Mouse (Mus musculus) G1E (cell line): ENCODE data around the gene Bad. TPM values are rescaled to one million over a fixed set of nuclear protein-coding genes. Genes with fewer than 3 reads are reported as not detected.

Experiments used
- ATAC-seq: 2 replicates; pipeline ENCODE4 v1.8.0; 2016; ENCODE audit warnings: mild to moderate bottlenecking; ENCODE audit not compliant: insufficient number of reproducible peaks, poor library complexity, low FRiP score, severe bottlenecking; ENCODE audit errors: extremely low read depth
- DNase-seq: peaks from one replicate; pipeline ENCODE4 v3.0.0; 2012; ENCODE audit warnings: low spot score
- H3K27me3 ChIP-seq: 2 replicates; pipeline ENCODE4 v1.6.1; 2012; ENCODE audit warnings: mild to moderate bottlenecking, low read length, inconsistent platforms; ENCODE audit not compliant: insufficient read depth
- H3K36me3 ChIP-seq: replicated peaks from 2 replicates; pipeline ENCODE3; 2012; ENCODE audit warnings: mild to moderate bottlenecking, inconsistent platforms
- H3K4me1 ChIP-seq: 2 replicates; pipeline ENCODE4 v1.6.1; 2012; ENCODE audit warnings: low read depth, low read length, inconsistent platforms, mixed read lengths; ENCODE audit not compliant: insufficient read depth
- H3K4me3 ChIP-seq: 2 replicates; pipeline ENCODE4 v1.5.1; 2012; ENCODE audit warnings: low read depth, mild to moderate bottlenecking, inconsistent platforms, low read length, moderate library complexity, mixed read lengths
- H3K9me3 ChIP-seq: replicated peaks from 2 replicates; pipeline ENCODE4 v1.6.1; 2012; ENCODE audit warnings: inconsistent platforms
- CTCF ChIP-seq: IDR thresholded peaks from 2 replicates; pipeline ENCODE4 v1.5.1; 2012; ENCODE audit warnings: low read depth, low read length, inconsistent platforms, mixed read lengths
- GATA1 ChIP-seq: IDR thresholded peaks from 2 replicates; pipeline ENCODE4 v1.6.1; 2012; ENCODE audit warnings: borderline replicate concordance, low read length, inconsistent platforms, mixed read lengths
- GATA2 ChIP-seq: IDR thresholded peaks from 2 replicates; pipeline ENCODE4 v1.6.1; 2012; ENCODE audit warnings: low read depth, low read length, inconsistent platforms, borderline replicate concordance
- POLR2AphosphoS5 ChIP-seq: IDR thresholded peaks from 2 replicates; pipeline ENCODE4 v1.6.1; 2012; ENCODE audit warnings: low read depth, low read length, inconsistent platforms; ENCODE audit not compliant: insufficient replicate concordance
- TAL1 ChIP-seq: conservative IDR thresholded peaks from 2 replicates; pipeline ENCODE4 v1.6.1; 2012; ENCODE audit warnings: low read depth, low read length, inconsistent platforms, mixed read lengths
- polyA plus RNA-seq: library from polyadenylated mRNA; stranded (reverse); fragments of >175 nt; gene quantifications from 2 replicates; pipeline ENCODE4 v1.2.3, GENCODE M21; 2012
- total RNA-seq, 2 experiments: library from RNA; stranded (forward) in 1 of 2; stranded (reverse) in 1 of 2; fragments of 200-1000 nt in 1 of 2; fragments of >200 nt in 1 of 2; fragmentation: Nextera tagmentation in 1 of 2; gene quantifications; 2 replicates each; pipeline ENCODE4 v1.2.3; 2014 to 2017

The Bad gene
- total and polyA plus RNA-seq, 3 experiments, result 12.6 to 51.9 (median 50.7) TPM

GRCm38 (mm10) chr19:6920741-6921636, 20.7 kb upstream of the Bad start:
- H3K9me3 ChIP-seq, result no peaks in the 10 kb centered on the region
- ATAC-seq (no peak), DNase-seq (peak; percentile 58)
- peaks cover 14% of the 10 kb centered on the region for H3K27me3 ChIP-seq
- peak overlapping the region; percentile 76 for H3K4me3 ChIP-seq
- peaks cover 43% of the 10 kb centered on the region for H3K36me3 ChIP-seq
- TF ChIP-seq GATA1 (no peak), CTCF (0 out of 2 replicates have a peak, but pooled peaks have one; percentile 3)
- H3K4me1 ChIP-seq, result peaks cover 52% of the 10 kb centered on the region

DNA sequence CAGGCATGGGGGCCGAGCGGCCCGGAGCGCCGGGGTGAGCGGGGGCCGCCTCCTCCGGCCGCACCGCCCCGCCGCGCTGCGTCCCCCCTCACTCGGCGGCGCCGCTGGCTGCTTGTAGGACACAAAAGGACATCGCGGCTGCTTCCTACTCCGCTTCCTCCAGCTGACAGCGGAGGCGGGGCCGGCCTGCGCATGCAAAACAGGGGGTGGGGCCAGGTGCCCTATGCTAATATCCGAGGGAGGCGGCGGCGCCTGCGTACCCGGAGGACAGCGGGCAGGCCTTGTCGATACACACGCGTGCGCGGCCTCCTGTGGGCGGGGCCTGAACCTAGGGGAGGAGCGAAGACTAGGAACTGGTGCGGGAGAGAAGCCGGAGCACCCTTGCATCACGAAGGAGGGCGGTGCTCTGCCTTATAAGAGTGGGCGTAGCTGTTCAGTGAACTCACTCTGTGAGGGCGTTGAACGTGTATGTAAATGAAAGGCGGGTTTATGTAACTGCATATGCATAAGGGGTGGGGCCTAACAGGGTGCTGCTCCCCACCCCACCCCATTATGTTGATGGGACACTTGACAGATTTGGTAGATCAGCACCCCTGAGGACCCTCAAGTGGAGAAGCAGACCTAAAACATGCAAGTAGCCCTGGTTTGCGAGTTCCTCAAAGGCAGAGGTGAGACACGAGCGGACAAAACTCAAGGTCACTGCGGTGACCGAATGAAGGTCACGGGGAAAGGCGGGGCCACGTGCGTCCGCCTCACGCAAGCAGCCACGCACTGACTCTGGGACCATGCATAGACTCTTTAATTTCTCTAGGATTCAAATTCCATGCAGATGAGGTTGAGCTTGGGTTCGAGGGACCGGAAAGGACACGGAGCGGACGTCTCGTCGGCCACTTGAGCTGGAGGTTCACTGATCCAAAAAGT, 19.8 kb upstream of the Bad start, which contains the start of gene Esrra:
Gene Esrra (minus strand): TSS at position 167 of the 921 bp plus-strand sequence.
- Histone ChIP-seq H3K36me3 (peaks cover 34% of the 10 kb centered on the region), H3K4me3 (peak within 1 kb of the TSS; percentile 76), H3K4me1 (peaks cover 47% of the 10 kb centered on the region), H3K9me3 (no peaks in the 10 kb centered on the region), H3K27me3 (peaks cover 21% of the 10 kb centered on the region)
- peak; percentile 92 for DNase-seq
- TF ChIP-seq CTCF, result no peak
- no peak for TF ChIP-seq POLR2AphosphoS5
- TF ChIP-seq GATA2, result no peak
- TF ChIP-seq GATA1, result no peak
- TF ChIP-seq TAL1, result no peak
- peak; percentile 92 for ATAC-seq

DNA sequence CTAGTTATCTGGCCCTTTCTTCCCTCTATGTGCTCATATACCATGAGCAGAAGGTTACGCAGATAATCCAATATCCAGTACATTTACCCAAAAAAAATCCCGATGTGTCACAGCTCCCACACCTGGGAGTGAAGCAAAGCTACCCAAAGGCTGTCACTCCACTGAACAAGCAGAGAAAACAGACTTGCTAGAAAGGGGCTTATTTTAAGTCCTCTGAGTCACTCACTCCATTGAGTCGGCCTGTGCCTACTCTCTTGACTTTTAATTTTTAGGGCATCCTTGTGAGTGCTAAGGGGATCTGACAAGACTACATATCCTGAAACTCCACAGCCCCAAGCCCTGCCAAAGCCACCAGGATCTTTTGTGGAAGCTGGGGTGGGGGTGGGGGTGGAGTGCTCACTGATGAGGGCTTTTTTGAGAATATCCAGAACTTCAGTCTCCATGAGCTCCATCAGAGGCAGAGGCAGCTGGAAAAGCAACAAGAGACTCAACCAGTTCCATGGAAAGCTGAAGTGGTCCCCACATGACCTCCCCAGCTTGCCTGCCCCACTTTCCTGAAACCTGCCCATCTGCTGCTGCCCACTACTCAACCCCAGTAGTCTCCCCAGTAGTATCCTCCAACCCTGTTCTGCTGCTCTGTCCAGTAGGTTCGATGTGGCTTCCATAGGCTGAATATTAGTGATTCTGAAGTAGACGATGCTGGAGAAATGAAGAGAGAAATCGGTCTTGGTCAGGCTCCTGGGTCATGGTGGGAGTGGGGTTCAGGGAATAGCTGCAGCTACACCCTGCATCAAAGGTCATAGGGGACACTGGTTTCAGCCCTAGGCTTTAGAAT, 18.5 kb upstream of the Bad start:
- peak overlapping the region; percentile 76; the same call in 1 of the 2 replicates for H3K4me3 ChIP-seq
- no peaks in the 10 kb centered on the region for H3K9me3 ChIP-seq
- H3K36me3 ChIP-seq, result peaks cover 24% of the 10 kb centered on the region
- TF ChIP-seq CTCF (no peak), POLR2AphosphoS5 (no peak), GATA2 (no peak), GATA1 (no peak)
- H3K27me3 ChIP-seq, result peaks cover 33% of the 10 kb centered on the region
- ATAC-seq (no peak), DNase-seq (no peak)
- H3K4me1 ChIP-seq, result peaks cover 45% of the 10 kb centered on the region

DNA sequence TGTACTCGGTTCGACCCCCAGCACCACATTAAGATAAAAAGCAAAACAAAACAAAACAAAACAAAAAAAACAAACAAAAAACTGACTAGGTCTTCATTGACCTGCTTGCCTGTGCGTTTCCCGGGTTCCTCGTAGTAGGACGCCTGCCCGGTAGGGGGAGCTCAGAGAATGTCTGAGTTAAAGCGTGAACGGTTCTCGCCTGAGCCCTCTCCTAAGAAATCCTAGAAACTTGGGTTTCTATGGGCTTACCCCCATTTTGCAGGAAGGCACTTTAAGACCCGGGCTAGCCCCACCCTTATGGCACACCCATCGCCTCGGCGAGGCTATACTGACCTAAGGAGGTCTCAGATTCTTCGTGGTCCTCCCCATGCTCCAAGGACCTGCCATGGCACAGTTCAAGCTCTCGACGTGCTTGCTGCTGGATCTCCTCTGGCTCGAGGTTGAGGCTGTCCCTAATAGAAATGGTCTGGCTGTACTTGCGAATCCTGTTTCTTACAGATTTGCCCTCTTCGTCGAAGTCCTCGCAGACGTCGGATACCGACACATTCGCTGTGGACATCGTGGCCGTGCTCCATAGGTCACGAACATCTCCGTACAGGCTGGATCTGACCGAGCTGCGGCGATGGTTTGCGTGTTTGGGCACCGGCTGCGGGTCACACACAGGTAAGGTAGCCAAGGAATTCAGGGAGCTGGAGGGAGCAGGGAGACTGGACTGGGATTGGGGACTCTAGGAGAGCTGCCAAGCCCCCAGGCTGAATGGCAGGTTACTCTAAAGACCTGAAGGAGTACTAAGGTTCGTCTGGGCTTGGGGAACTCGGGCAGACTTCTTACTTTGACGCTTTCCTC, 17.0 kb upstream of the Bad start:
- Histone ChIP-seq H3K4me3 (peak overlapping the region; percentile 2; the same call in 1 of the 2 replicates), H3K4me1 (peaks cover 39% of the 10 kb centered on the region), H3K36me3 (peaks cover 8% of the 10 kb centered on the region), H3K9me3 (no peaks in the 10 kb centered on the region), H3K27me3 (peaks cover 38% of the 10 kb centered on the region)
- no peak for ATAC-seq
- TF ChIP-seq TAL1 (no peak), CTCF (peak; percentile 47)
- DNase-seq, result no peak

GRCm38 (mm10) chr19:6925307-6925573, 16.4 kb upstream of the Bad start, which contains the start of gene Catsperz:
Catsperz (minus strand) TSS chr19:6925380.
- Histone ChIP-seq H3K4me3 (peak within 1 kb of the TSS; percentile 2; the same call in 1 of the 2 replicates), H3K9me3 (no peaks in the 10 kb centered on the region), H3K4me1 (peaks cover 34% of the 10 kb centered on the region), H3K27me3 (peaks cover 40% of the 10 kb centered on the region), H3K36me3 (peaks cover 3% of the 10 kb centered on the region)
- TF ChIP-seq TAL1 (no peak), GATA1 (no peak), GATA2 (no peak), POLR2AphosphoS5 (no peak), CTCF (no peak)
- no peak for ATAC-seq
- no peak for DNase-seq
